Mouse (Mus musculus): Measurements from ENCODE around the gene Mup3.
"Not testable (repeated sequence)": the region's sequence is repeated elsewhere in the genome, so short reads cannot be mapped to it uniquely, and the experiment has no call there.

Mup3 gene

GRCm38 (mm10) chr4:62087241-62087640 is at the start of gene Mup3:
Gene Mup3 (minus strand): TSS chr4:62087342.
- DNase-seq (ENCODE audit: low read depth, low spot score): no peak

DNA sequence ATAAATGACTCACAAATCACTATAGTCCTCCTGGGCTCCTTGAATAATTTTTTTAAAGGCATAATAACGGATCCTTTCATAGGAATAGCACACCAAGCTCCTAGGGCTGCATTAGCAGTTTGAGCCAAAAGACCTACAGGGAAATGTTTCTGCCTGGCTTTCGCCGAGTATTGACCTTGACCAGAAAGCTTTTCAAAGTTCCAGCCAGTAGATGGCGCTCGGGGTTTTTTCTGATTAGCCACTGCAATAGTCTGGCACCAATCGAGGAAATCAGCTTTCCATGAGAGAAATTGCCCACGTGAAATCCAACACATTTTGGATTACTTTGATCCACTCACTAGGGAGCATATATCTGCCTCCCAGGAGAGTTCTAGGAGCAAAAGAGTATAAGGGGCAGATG is 46.6 kb upstream of the Mup3 start:
- peak; percentile 62 for DNase-seq (ENCODE audit: low read depth, low spot score)

- DNase-seq (ENCODE audit: low read depth, low spot score): peak; percentile 57
These were observed 16.2 kb upstream of the Mup3 start for GRCm38 (mm10) chr4:62103366-62103765.

- DNase-seq (ENCODE audit: low read depth, low spot score): no peak
These were observed 811 bp upstream of the Mup3 start for GRCm38 (mm10) chr4:62087953-62088352.

GRCm38 (mm10) chr4:62082755-62083154 is 4.4 kb downstream of the Mup3 start:
- no peak for DNase-seq (ENCODE audit: low read depth, low spot score)

DNA sequence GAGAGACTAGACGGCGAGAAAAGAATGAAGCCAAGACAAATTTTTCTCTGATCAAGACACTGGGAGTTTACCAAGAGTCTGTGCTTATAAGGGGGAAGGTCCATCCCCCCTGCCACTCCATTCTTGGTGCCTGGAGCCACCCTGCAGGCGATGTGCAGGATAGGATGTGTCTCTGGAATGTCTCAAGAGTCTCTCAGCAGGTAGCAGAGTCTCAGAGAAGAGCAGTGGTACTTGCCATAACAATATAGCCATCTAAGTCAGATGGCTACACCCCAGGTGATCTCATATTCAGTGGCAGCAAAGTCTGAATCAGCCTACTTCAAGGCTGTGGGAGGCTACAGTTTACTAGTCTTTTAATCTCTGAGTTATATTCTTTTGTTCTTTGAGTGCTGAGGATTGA is 12.0 kb downstream of the Mup3 start:
- DNase-seq (ENCODE audit: low read depth, low spot score): peak; percentile 63

DNA sequence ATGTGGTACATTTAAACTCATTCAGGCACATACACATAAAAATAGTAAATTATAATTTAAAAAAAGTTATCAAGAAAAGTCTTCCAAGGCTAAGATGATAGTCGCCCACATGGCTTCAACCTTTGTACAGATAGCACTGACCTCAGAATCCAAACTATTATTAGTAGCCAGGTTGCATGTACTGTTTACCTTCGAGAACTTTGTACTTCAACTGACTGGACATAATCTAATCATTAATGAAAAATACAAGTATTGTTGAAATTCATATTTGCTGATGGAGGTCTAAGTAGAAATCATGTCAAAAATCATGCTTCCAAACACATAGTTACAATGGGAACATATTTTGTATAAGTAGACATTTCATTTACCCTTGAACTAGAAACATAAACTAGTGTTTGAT is 32.4 kb downstream of the Mup3 start:
- not testable (repeated sequence) for DNase-seq (ENCODE audit: low read depth, low spot score)

- DNase-seq (ENCODE audit: low read depth, low spot score): not testable (repeated sequence)
These were observed 33.1 kb downstream of the Mup3 start, which contains the start of gene Mup20 for GRCm38 (mm10) chr4:62054058-62054457. Gene Mup20 (minus strand): TSS chr4:62054158.

Data from ZHBTc4 (cell line).